Mouse (Mus musculus): Measurements from ENCODE around the gene Met. TPM values are rescaled to one million over a fixed set of nuclear protein-coding genes. Genes with fewer than 3 reads are reported as not detected.

The Met gene
- polyA plus RNA-seq, 1 experiment = 1.6 TPM

GRCm38 (mm10) chr6:17599373-17599772 lies 135.8 kb downstream of the Met start:
- Histone ChIP-seq H3K36me3 (ENCODE audit: control insufficient read depth, insufficient read depth, low read length) (no peaks in the 10 kb centered on the region), H3K27ac (ENCODE audit: control insufficient read depth, insufficient read depth, low read length) (no peak overlapping the region), H3K27me3 (ENCODE audit: control insufficient read depth, insufficient read depth, low read length) (no peaks in the 10 kb centered on the region), H3K4me3 (ENCODE audit: control insufficient read depth, insufficient read depth, low read length) (no peak overlapping the region), H3K4me1 (replicated peaks; ENCODE audit: control insufficient read depth, insufficient read depth, low read length) (no peaks in the 10 kb centered on the region)
- 85% methylated on average over 5 of the region's 5 CpGs for WGBS
- DNase-seq = no peak
- no peak for TF ChIP-seq CTCF (IDR thresholded peaks at IDR 0.05; ENCODE audit: borderline replicate concordance, control insufficient read depth, extremely low read depth, insufficient read depth, low read length, poor library complexity)

- Histone ChIP-seq H3K4me1 (replicated peaks; ENCODE audit: control insufficient read depth, insufficient read depth, low read length) (no peaks in the 10 kb centered on the region), H3K27me3 (ENCODE audit: control insufficient read depth, insufficient read depth, low read length) (no peaks in the 10 kb centered on the region)
Observed at GRCm38 (mm10) chr6:17601526-17601925, 137.9 kb downstream of the Met start.

GRCm38 (mm10) chr6:17606915-17607314 lies 143.3 kb downstream of the Met start:
- DNase-seq = no peak
- Histone ChIP-seq H3K27ac (ENCODE audit: control insufficient read depth, insufficient read depth, low read length) (no peak overlapping the region), H3K4me3 (ENCODE audit: control insufficient read depth, insufficient read depth, low read length) (no peak overlapping the region), H3K36me3 (ENCODE audit: control insufficient read depth, insufficient read depth, low read length) (no peaks in the 10 kb centered on the region), H3K4me1 (replicated peaks; ENCODE audit: control insufficient read depth, insufficient read depth, low read length) (no peaks in the 10 kb centered on the region), H3K27me3 (ENCODE audit: control insufficient read depth, insufficient read depth, low read length) (no peaks in the 10 kb centered on the region)
- TF ChIP-seq CTCF (IDR thresholded peaks at IDR 0.05; ENCODE audit: borderline replicate concordance, control insufficient read depth, extremely low read depth, insufficient read depth, low read length, poor library complexity) = no peak
- no peak for TF ChIP-seq POLR2A (IDR thresholded peaks at IDR 0.05; ENCODE audit: control insufficient read depth, extremely low read depth, insufficient read depth, low read length, poor library complexity)
- WGBS = 79% methylated on average over 1 of the region's 1 CpGs

More at GRCm38 (mm10) chr6:17601526-17601925, 137.9 kb downstream of the Met start:
- no peak for TF ChIP-seq POLR2A (IDR thresholded peaks at IDR 0.05; ENCODE audit: control insufficient read depth, extremely low read depth, insufficient read depth, low read length, poor library complexity)
- no peak for TF ChIP-seq CTCF (IDR thresholded peaks at IDR 0.05; ENCODE audit: borderline replicate concordance, control insufficient read depth, extremely low read depth, insufficient read depth, low read length, poor library complexity)
- Histone ChIP-seq H3K27ac (ENCODE audit: control insufficient read depth, insufficient read depth, low read length) (no peak overlapping the region), H3K36me3 (ENCODE audit: control insufficient read depth, insufficient read depth, low read length) (no peaks in the 10 kb centered on the region), H3K4me3 (ENCODE audit: control insufficient read depth, insufficient read depth, low read length) (no peak overlapping the region)
- whole genome bisulfite sequencing = 83% methylated on average over 2 of the region's 2 CpGs
- no peak for DNase-seq

GRCm38 (mm10) chr6:17611352-17612010 lies 147.9 kb downstream of the Met start:
- Histone ChIP-seq H3K4me3 (ENCODE audit: control insufficient read depth, insufficient read depth, low read length) (no peak overlapping the region), H3K4me1 (replicated peaks; ENCODE audit: control insufficient read depth, insufficient read depth, low read length) (no peaks in the 10 kb centered on the region), H3K27me3 (ENCODE audit: control insufficient read depth, insufficient read depth, low read length) (no peaks in the 10 kb centered on the region), H3K36me3 (ENCODE audit: control insufficient read depth, insufficient read depth, low read length) (no peaks in the 10 kb centered on the region), H3K27ac (ENCODE audit: control insufficient read depth, insufficient read depth, low read length) (no peak overlapping the region)
- no peak for TF ChIP-seq POLR2A (IDR thresholded peaks at IDR 0.05; ENCODE audit: control insufficient read depth, extremely low read depth, insufficient read depth, low read length, poor library complexity)
- no peak for TF ChIP-seq CTCF (IDR thresholded peaks at IDR 0.05; ENCODE audit: borderline replicate concordance, control insufficient read depth, extremely low read depth, insufficient read depth, low read length, poor library complexity)
- 39% methylated on average over 11 of the region's 11 CpGs for WGBS
- DNase-seq = no peak

- TF ChIP-seq CTCF (IDR thresholded peaks at IDR 0.05; ENCODE audit: borderline replicate concordance, control insufficient read depth, extremely low read depth, insufficient read depth, low read length, poor library complexity) = no peak
- TF ChIP-seq POLR2A (IDR thresholded peaks at IDR 0.05; ENCODE audit: control insufficient read depth, extremely low read depth, insufficient read depth, low read length, poor library complexity) = no peak
- H3K36me3 ChIP-seq (ENCODE audit: control insufficient read depth, insufficient read depth, low read length) = no peaks in the 10 kb centered on the region
- H3K27me3 ChIP-seq (ENCODE audit: control insufficient read depth, insufficient read depth, low read length) = no peaks in the 10 kb centered on the region
- H3K4me3 ChIP-seq (ENCODE audit: control insufficient read depth, insufficient read depth, low read length) = no peak overlapping the region
- no peak for DNase-seq
- no peaks in the 10 kb centered on the region for H3K4me1 ChIP-seq (replicated peaks; ENCODE audit: control insufficient read depth, insufficient read depth, low read length)
- WGBS = 94% methylated on average over 4 of the region's 4 CpGs
- H3K27ac ChIP-seq (ENCODE audit: control insufficient read depth, insufficient read depth, low read length) = no peak overlapping the region
Observed at GRCm38 (mm10) chr6:17612652-17613051, 149.1 kb downstream of the Met start.

- Histone ChIP-seq H3K36me3 (ENCODE audit: control insufficient read depth, insufficient read depth, low read length) (no peaks in the 10 kb centered on the region), H3K27ac (ENCODE audit: control insufficient read depth, insufficient read depth, low read length) (no peak overlapping the region), H3K27me3 (ENCODE audit: control insufficient read depth, insufficient read depth, low read length) (no peaks in the 10 kb centered on the region), H3K4me3 (ENCODE audit: control insufficient read depth, insufficient read depth, low read length) (no peak overlapping the region), H3K4me1 (replicated peaks; ENCODE audit: control insufficient read depth, insufficient read depth, low read length) (no peaks in the 10 kb centered on the region)
- TF ChIP-seq CTCF (IDR thresholded peaks at IDR 0.05; ENCODE audit: borderline replicate concordance, control insufficient read depth, extremely low read depth, insufficient read depth, low read length, poor library complexity) (no peak), POLR2A (IDR thresholded peaks at IDR 0.05; ENCODE audit: control insufficient read depth, extremely low read depth, insufficient read depth, low read length, poor library complexity) (no peak)
- 96% methylated on average over 4 of the region's 4 CpGs for WGBS
- no peak for DNase-seq
Observed at GRCm38 (mm10) chr6:17620823-17621222, 157.2 kb downstream of the Met start.

- WGBS = 68% methylated on average over 3 of the region's 3 CpGs
- TF ChIP-seq CTCF (IDR thresholded peaks at IDR 0.05; ENCODE audit: borderline replicate concordance, control insufficient read depth, extremely low read depth, insufficient read depth, low read length, poor library complexity) (no peak), POLR2A (IDR thresholded peaks at IDR 0.05; ENCODE audit: control insufficient read depth, extremely low read depth, insufficient read depth, low read length, poor library complexity) (no peak)
- DNase-seq = no peak
- no peak overlapping the region for H3K4me3 ChIP-seq (ENCODE audit: control insufficient read depth, insufficient read depth, low read length)
- no peak overlapping the region for H3K27ac ChIP-seq (ENCODE audit: control insufficient read depth, insufficient read depth, low read length)
- H3K36me3 ChIP-seq (ENCODE audit: control insufficient read depth, insufficient read depth, low read length) = no peaks in the 10 kb centered on the region
- no peaks in the 10 kb centered on the region for H3K27me3 ChIP-seq (ENCODE audit: control insufficient read depth, insufficient read depth, low read length)
- H3K4me1 ChIP-seq (replicated peaks; ENCODE audit: control insufficient read depth, insufficient read depth, low read length) = no peaks in the 10 kb centered on the region
Observed at GRCm38 (mm10) chr6:17621436-17621835, 157.8 kb downstream of the Met start.

Other genes with a start within 250 kb of the Met start
- gene Cav2, start 182.6 kb upstream of the Met start, polyA plus RNA-seq (2012; rRNA removed) = 9.1 and 11.4 TPM in 2 replicates
- gene Cav1, start 157.5 kb upstream of the Met start, polyA plus RNA-seq (2012; rRNA removed) = 84.7 and 114 TPM in 2 replicates
- 17.1 and 18.2 TPM in 2 replicates for gene Capza2, start 172.4 kb downstream of the Met start, polyA plus RNA-seq (2012; rRNA removed)
- 8.6 and 9.7 TPM in 2 replicates for gene St7, start 229.1 kb downstream of the Met start, polyA plus RNA-seq (2012; rRNA removed)

Measured in thymus, adult 2 months (tissue).